Mouse (Mus musculus): ENCODE measurements around the gene Mrps36. TPM values are rescaled to one million over a fixed set of nuclear protein-coding genes. Genes with fewer than 3 reads are reported as not detected.

Mrps36 gene
- polyA plus RNA-seq, 1 experiment = 126 TPM

GRCm38 (mm10) chr13:100752529-100752928 lies 8.1 kb upstream of the Mrps36 start:
- Histone ChIP-seq H3K4me2 (ENCODE audit: low read depth) (no peak overlapping the region), H3K36me3 (ENCODE audit: control insufficient read depth, insufficient read depth) (no peaks in the 10 kb centered on the region), H3ac (ENCODE audit: control insufficient read depth, insufficient read length) (no peak overlapping the region), H3K27me3 (ENCODE audit: control insufficient read depth, insufficient read depth, insufficient read length) (no peaks in the 10 kb centered on the region), H3K4me3 (no peak overlapping the region), H3K79me2 (ENCODE audit: control insufficient read depth, insufficient read depth) (no peaks in the 10 kb centered on the region)
- TF ChIP-seq TCF12 (IDR thresholded peaks at IDR 0.05; ENCODE audit: insufficient read depth, poor library complexity, severe bottlenecking) (no peak), MAX (IDR thresholded peaks at IDR 0.05; ENCODE audit: low read depth) (no peak), CEBPB (IDR thresholded peaks at IDR 0.05; ENCODE audit: insufficient read depth, poor library complexity, severe bottlenecking) (no peak), E2F4 (IDR thresholded peaks at IDR 0.05; ENCODE audit: insufficient read depth) (no peak), TCF3 (IDR thresholded peaks at IDR 0.05; ENCODE audit: insufficient read length, low read depth) (no peak), POLR2AphosphoS2 (IDR thresholded peaks at IDR 0.05; ENCODE audit: insufficient read length, low read depth) (no peak), MYOG (IDR thresholded peaks at IDR 0.05; ENCODE audit: control insufficient read depth in 1 of 3, insufficient read depth in 1 of 3, insufficient read length in 2 of 3, low read depth in 2 of 3) (no peak)

DNA sequence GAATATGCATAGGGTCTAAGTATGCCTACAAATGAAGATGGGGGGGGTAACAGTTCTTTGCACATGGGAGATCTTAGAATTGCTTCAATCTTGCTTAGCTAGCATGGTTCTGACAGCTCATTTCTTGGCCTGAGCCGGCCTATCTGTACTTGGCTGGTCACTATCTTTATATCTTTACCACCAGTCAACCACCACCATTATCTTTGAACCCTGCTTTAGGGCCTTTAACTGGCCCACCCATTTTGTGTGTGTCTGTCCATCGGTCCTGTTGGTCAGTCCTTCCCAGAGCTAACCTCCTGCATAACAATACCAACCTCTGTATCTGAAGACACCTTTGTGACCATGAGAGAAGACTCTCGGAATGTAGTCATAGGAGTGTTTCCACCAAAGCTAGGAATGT lies 6.9 kb upstream of the Mrps36 start:
- TF ChIP-seq POLR2AphosphoS2 (IDR thresholded peaks at IDR 0.05; ENCODE audit: insufficient read length, low read depth) (no peak), CEBPB (IDR thresholded peaks at IDR 0.05; ENCODE audit: insufficient read depth, poor library complexity, severe bottlenecking) (no peak), MYOG (IDR thresholded peaks at IDR 0.05; ENCODE audit: control insufficient read depth in 1 of 3, insufficient read depth in 1 of 3, insufficient read length in 2 of 3, low read depth in 2 of 3) (no peak), E2F4 (IDR thresholded peaks at IDR 0.05; ENCODE audit: insufficient read depth) (no peak), SRF (IDR thresholded peaks at IDR 0.05; ENCODE audit: control insufficient read depth, insufficient read length, low read depth) (no peak), MYOD1 (IDR thresholded peaks at IDR 0.05; ENCODE audit: control insufficient read depth in 1 of 3, insufficient read length in 2 of 3, low read depth in 2 of 3) (no peak), MAX (IDR thresholded peaks at IDR 0.05; ENCODE audit: low read depth) (no peak), TCF12 (IDR thresholded peaks at IDR 0.05; ENCODE audit: insufficient read depth, poor library complexity, severe bottlenecking) (no peak), REST (IDR thresholded peaks at IDR 0.05; ENCODE audit: insufficient read depth, insufficient read length) (no peak), TCF3 (IDR thresholded peaks at IDR 0.05; ENCODE audit: insufficient read length, low read depth) (no peak), USF1 (IDR thresholded peaks at IDR 0.05; ENCODE audit: low read depth) (no peak), POLR2A (IDR thresholded peaks at IDR 0.05; ENCODE audit: insufficient read length, low read depth) (no peak)

DNA sequence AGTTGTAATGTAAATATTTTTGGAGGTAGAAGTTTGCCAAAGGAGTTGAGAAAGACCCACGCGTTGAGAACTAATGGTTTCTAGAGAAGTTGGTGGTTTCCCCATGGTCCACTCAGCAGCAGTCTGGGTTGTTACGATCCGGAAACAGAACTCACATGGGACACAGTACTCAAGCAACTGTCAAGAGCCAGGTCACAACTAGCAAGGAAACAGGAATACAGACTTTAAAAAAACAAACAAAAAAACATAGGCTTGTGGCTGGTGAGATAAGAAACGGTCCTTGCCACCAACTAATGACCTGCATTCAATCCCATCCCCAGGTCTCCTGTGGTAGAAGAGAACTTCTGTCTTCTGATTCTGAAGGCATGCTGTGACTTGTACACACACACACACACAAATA lies 6.3 kb upstream of the Mrps36 start:
- TF ChIP-seq TCF12 (IDR thresholded peaks at IDR 0.05; ENCODE audit: insufficient read depth, poor library complexity, severe bottlenecking) (no peak), MYOG (IDR thresholded peaks at IDR 0.05; ENCODE audit: control insufficient read depth in 1 of 3, insufficient read depth in 1 of 3, insufficient read length in 2 of 3, low read depth in 2 of 3) (no peak), POLR2AphosphoS2 (IDR thresholded peaks at IDR 0.05; ENCODE audit: insufficient read length, low read depth) (no peak), TCF3 (IDR thresholded peaks at IDR 0.05; ENCODE audit: insufficient read length, low read depth) (no peak), SRF (IDR thresholded peaks at IDR 0.05; ENCODE audit: control insufficient read depth, insufficient read length, low read depth) (no peak), E2F4 (IDR thresholded peaks at IDR 0.05; ENCODE audit: insufficient read depth) (no peak)
- Histone ChIP-seq H3K36me3 (ENCODE audit: control insufficient read depth, insufficient read depth) (no peaks in the 10 kb centered on the region), H3K79me2 (ENCODE audit: control insufficient read depth, insufficient read depth) (no peaks in the 10 kb centered on the region), H3K27me3 (ENCODE audit: control insufficient read depth, insufficient read depth, insufficient read length) (no peaks in the 10 kb centered on the region), H3ac (ENCODE audit: control insufficient read depth, insufficient read length) (no peak overlapping the region), H3K4me2 (ENCODE audit: low read depth) (no peak overlapping the region), H3K4me3 (no peak overlapping the region)

More for the DNA sequence above, 6.9 kb upstream of the Mrps36 start:
- no peaks in the 10 kb centered on the region for H3K27me3 ChIP-seq (ENCODE audit: control insufficient read depth, insufficient read depth, insufficient read length)
- H3K36me3 ChIP-seq (ENCODE audit: control insufficient read depth, insufficient read depth) = no peaks in the 10 kb centered on the region
- no peak overlapping the region for H3ac ChIP-seq (ENCODE audit: control insufficient read depth, insufficient read length)
- no peak overlapping the region for H3K4me2 ChIP-seq (ENCODE audit: low read depth)
- no peak overlapping the region for H3K4me3 ChIP-seq
- no peaks in the 10 kb centered on the region for H3K79me2 ChIP-seq (ENCODE audit: control insufficient read depth, insufficient read depth)

GRCm38 (mm10) chr13:100748638-100749037 lies 4.2 kb upstream of the Mrps36 start:
- Histone ChIP-seq H3K36me3 (ENCODE audit: control insufficient read depth, insufficient read depth) (no peaks in the 10 kb centered on the region), H3K27me3 (ENCODE audit: control insufficient read depth, insufficient read depth, insufficient read length) (no peaks in the 10 kb centered on the region), H3K4me3 (no peak overlapping the region), H3K4me2 (ENCODE audit: low read depth) (no peak overlapping the region), H3ac (ENCODE audit: control insufficient read depth, insufficient read length) (no peak overlapping the region), H3K79me2 (ENCODE audit: control insufficient read depth, insufficient read depth) (peaks cover 1% of the 10 kb centered on the region)
- TF ChIP-seq MAX (IDR thresholded peaks at IDR 0.05; ENCODE audit: low read depth) (no peak), USF1 (IDR thresholded peaks at IDR 0.05; ENCODE audit: low read depth) (no peak), CEBPB (IDR thresholded peaks at IDR 0.05; ENCODE audit: insufficient read depth, poor library complexity, severe bottlenecking) (no peak), TCF3 (IDR thresholded peaks at IDR 0.05; ENCODE audit: insufficient read length, low read depth) (no peak), MYOG (IDR thresholded peaks at IDR 0.05; ENCODE audit: control insufficient read depth in 1 of 3, insufficient read depth in 1 of 3, insufficient read length in 2 of 3, low read depth in 2 of 3) (no peak), MYOD1 (IDR thresholded peaks at IDR 0.05; ENCODE audit: control insufficient read depth in 1 of 3, insufficient read length in 2 of 3, low read depth in 2 of 3) (no peak), SRF (IDR thresholded peaks at IDR 0.05; ENCODE audit: control insufficient read depth, insufficient read length, low read depth) (no peak), E2F4 (IDR thresholded peaks at IDR 0.05; ENCODE audit: insufficient read depth) (no peak)

DNA sequence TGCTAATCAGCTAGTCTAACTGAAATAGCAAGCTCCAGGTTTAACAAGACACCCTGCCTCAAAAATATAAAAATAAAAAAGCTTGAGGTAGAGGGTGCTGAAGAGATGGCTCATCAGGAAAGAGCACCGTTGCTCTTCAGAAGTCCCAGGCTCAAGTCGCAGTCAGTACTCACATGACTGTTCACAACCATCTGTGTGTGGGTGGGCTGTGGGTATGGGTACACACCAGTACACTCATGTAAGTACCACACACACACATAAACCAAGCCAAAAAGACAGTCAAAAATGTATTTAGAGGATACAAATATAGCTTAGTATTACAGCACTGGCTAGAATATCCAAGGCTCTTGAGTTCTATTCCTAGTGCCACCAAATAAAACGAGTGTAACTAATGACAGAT lies 1.6 kb upstream of the Mrps36 start:
- no peaks in the 10 kb centered on the region for H3K36me3 ChIP-seq (ENCODE audit: control insufficient read depth, insufficient read depth)
- no peak overlapping the region for H3K4me2 ChIP-seq (ENCODE audit: low read depth)
- H3K27me3 ChIP-seq (ENCODE audit: control insufficient read depth, insufficient read depth, insufficient read length) = no peaks in the 10 kb centered on the region
- TF ChIP-seq USF1 (IDR thresholded peaks at IDR 0.05; ENCODE audit: low read depth) (no peak), CEBPB (IDR thresholded peaks at IDR 0.05; ENCODE audit: insufficient read depth, poor library complexity, severe bottlenecking) (no peak), TCF12 (IDR thresholded peaks at IDR 0.05; ENCODE audit: insufficient read depth, poor library complexity, severe bottlenecking) (no peak), MYOG (IDR thresholded peaks at IDR 0.05; ENCODE audit: control insufficient read depth in 1 of 3, insufficient read depth in 1 of 3, insufficient read length in 2 of 3, low read depth in 2 of 3) (no peak), REST (IDR thresholded peaks at IDR 0.05; ENCODE audit: insufficient read depth, insufficient read length) (no peak), POLR2A (IDR thresholded peaks at IDR 0.05; ENCODE audit: insufficient read length, low read depth) (no peak), MYOD1 (IDR thresholded peaks at IDR 0.05; ENCODE audit: control insufficient read depth in 1 of 3, insufficient read length in 2 of 3, low read depth in 2 of 3) (no peak), SRF (IDR thresholded peaks at IDR 0.05; ENCODE audit: control insufficient read depth, insufficient read length, low read depth) (no peak), TCF3 (IDR thresholded peaks at IDR 0.05; ENCODE audit: insufficient read length, low read depth) (no peak), POLR2AphosphoS2 (IDR thresholded peaks at IDR 0.05; ENCODE audit: insufficient read length, low read depth) (no peak), MAX (IDR thresholded peaks at IDR 0.05; ENCODE audit: low read depth) (no peak), E2F4 (IDR thresholded peaks at IDR 0.05; ENCODE audit: insufficient read depth) (no peak)
- H3K4me3 ChIP-seq = no peak overlapping the region
- H3K79me2 ChIP-seq (ENCODE audit: control insufficient read depth, insufficient read depth) = peaks cover 27% of the 10 kb centered on the region
- H3ac ChIP-seq (ENCODE audit: control insufficient read depth, insufficient read length) = no peak overlapping the region

Data from myocyte (in vitro differentiated cells).